Mouse (Mus musculus): ENCODE data around the gene Elmod3. TPM values are rescaled to one million over a fixed set of nuclear protein-coding genes. Genes with fewer than 3 reads are reported as not detected.
A peak's percentile ranks its signal among the peaks of the same experiment; 100 is the strongest.

Gene Elmod3
- polyA plus RNA-seq, 2 experiments = 2.9 to 4.9 TPM

GRCm38 (mm10) chr6:72615561-72616375, 17.6 kb upstream of the Elmod3 start:
- Histone ChIP-seq H3K4me1 (replicated peaks; ENCODE audit: control insufficient read depth in 2 of 2, insufficient read depth in 2 of 2, low read length in 1 of 2) (peaks cover 17 to 27% of the 10 kb centered on the region in 2 experiments), H3K9me3 (ENCODE audit: control insufficient read depth, low read length) (no peaks in the 10 kb centered on the region), H3K27ac (peak overlapping the region; percentile 20; the same call in 1 of the 2 replicates), H3K36me3 (replicated peaks; ENCODE audit: control insufficient read depth, insufficient read depth, low read depth) (peaks cover 19% of the 10 kb centered on the region), H3K4me3 (ENCODE audit: insufficient read depth in 1 of 2, low read depth in 2 of 2, low read length in 2 of 2) (peak overlapping the region; percentile 96 to 97), H3K4me2 (ENCODE audit: low read depth) (peak overlapping the region; percentile 90), H3K27me3 (ENCODE audit: control insufficient read depth, insufficient read depth, low read length) (no peaks in the 10 kb centered on the region), H3K9ac (replicated peaks) (peak overlapping the region; percentile 93)
- DNase-seq (ENCODE audit: low read depth in 3 of 3, low spot score in 3 of 3) = no peak
- 12% methylated on average over 25 of the region's 25 CpGs for WGBS (ENCODE audit: insufficient replicate concordance)
- ATAC-seq (ENCODE audit: insufficient read depth) = peak; percentile 9; the same call in 1 of the 2 replicates
- no peak for TF ChIP-seq EP300 (IDR thresholded peaks at IDR 0.05; ENCODE audit: low read depth)

GRCm38 (mm10) chr6:72615151-72615550, 16.9 kb upstream of the Elmod3 start:
- H3K9me3 ChIP-seq (ENCODE audit: control insufficient read depth, low read length) = no peaks in the 10 kb centered on the region
- 20% methylated on average over 2 of the region's 2 CpGs for WGBS (ENCODE audit: insufficient replicate concordance)
- peaks cover 22% of the 10 kb centered on the region for H3K36me3 ChIP-seq (replicated peaks; ENCODE audit: control insufficient read depth, insufficient read depth, low read depth)
- peaks cover 17 to 25% of the 10 kb centered on the region in 2 experiments for H3K4me1 ChIP-seq (replicated peaks; ENCODE audit: control insufficient read depth in 2 of 2, insufficient read depth in 2 of 2, low read length in 1 of 2)
- H3K9ac ChIP-seq (replicated peaks) = peak overlapping the region; percentile 93
- peak overlapping the region; percentile 96 to 97 for H3K4me3 ChIP-seq (ENCODE audit: insufficient read depth in 1 of 2, low read depth in 2 of 2, low read length in 2 of 2)
- DNase-seq (ENCODE audit: low read depth in 3 of 3, low spot score in 3 of 3) = no peak
- H3K4me2 ChIP-seq (ENCODE audit: low read depth) = peak overlapping the region; percentile 90
- H3K27ac ChIP-seq = no peak overlapping the region
- TF ChIP-seq CTCF (IDR thresholded peaks at IDR 0.05; ENCODE audit: low read depth) (no peak), EP300 (IDR thresholded peaks at IDR 0.05; ENCODE audit: low read depth) (no peak)
- no peak for ATAC-seq (ENCODE audit: insufficient read depth)
- no peaks in the 10 kb centered on the region for H3K27me3 ChIP-seq (ENCODE audit: control insufficient read depth, insufficient read depth, low read length)

- TF ChIP-seq CTCF (IDR thresholded peaks at IDR 0.05; ENCODE audit: low read depth) = no peak
- TF ChIP-seq EP300 (IDR thresholded peaks at IDR 0.05; ENCODE audit: low read depth) = no peak
- H3K4me2 ChIP-seq (ENCODE audit: low read depth) = no peak overlapping the region
- peaks cover 8 to 9% of the 10 kb centered on the region in 2 experiments; a peak in 3 of 4 replicates for H3K4me1 ChIP-seq (replicated peaks; ENCODE audit: control insufficient read depth in 2 of 2, insufficient read depth in 2 of 2, low read length in 1 of 2)
- ATAC-seq (ENCODE audit: insufficient read depth) = no peak
- no peak overlapping the region for H3K9ac ChIP-seq (replicated peaks)
- H3K27me3 ChIP-seq (ENCODE audit: control insufficient read depth, insufficient read depth, low read length) = no peaks in the 10 kb centered on the region
- peaks cover 40% of the 10 kb centered on the region for H3K36me3 ChIP-seq (replicated peaks; ENCODE audit: control insufficient read depth, insufficient read depth, low read depth)
- H3K27ac ChIP-seq = no peak overlapping the region
- H3K4me3 ChIP-seq (ENCODE audit: insufficient read depth in 1 of 2, low read depth in 2 of 2, low read length in 2 of 2) = no peak overlapping the region
- no peaks in the 10 kb centered on the region for H3K9me3 ChIP-seq (ENCODE audit: control insufficient read depth, low read length)
- DNase-seq (ENCODE audit: low read depth in 3 of 3, low spot score in 3 of 3) = no peak
- 70% methylated on average over 4 of the region's 4 CpGs for WGBS (ENCODE audit: insufficient replicate concordance)
Measured at GRCm38 (mm10) chr6:72610261-72610660, 12.0 kb upstream of the Elmod3 start.

- no peaks in the 10 kb centered on the region for H3K27me3 ChIP-seq (ENCODE audit: control insufficient read depth, insufficient read depth, low read length)
- TF ChIP-seq EP300 (IDR thresholded peaks at IDR 0.05; ENCODE audit: low read depth) = no peak
- TF ChIP-seq CTCF (IDR thresholded peaks at IDR 0.05; ENCODE audit: low read depth) = no peak
- DNase-seq (ENCODE audit: low read depth in 3 of 3, low spot score in 3 of 3) (no peak), ATAC-seq (ENCODE audit: insufficient read depth) (no peak)
- no peak overlapping the region for H3K9ac ChIP-seq (replicated peaks)
- WGBS (ENCODE audit: insufficient replicate concordance) = 78% methylated on average over 4 of the region's 4 CpGs
- H3K4me1 ChIP-seq (replicated peaks; ENCODE audit: control insufficient read depth in 2 of 2, insufficient read depth in 2 of 2, low read length in 1 of 2) = no peaks in the 10 kb centered on the region
- no peak overlapping the region for H3K4me2 ChIP-seq (ENCODE audit: low read depth)
- no peak overlapping the region for H3K4me3 ChIP-seq (ENCODE audit: insufficient read depth in 1 of 2, low read depth in 2 of 2, low read length in 2 of 2)
- H3K36me3 ChIP-seq (replicated peaks; ENCODE audit: control insufficient read depth, insufficient read depth, low read depth) = peaks cover 40% of the 10 kb centered on the region
- H3K9me3 ChIP-seq (ENCODE audit: control insufficient read depth, low read length) = no peaks in the 10 kb centered on the region
- H3K27ac ChIP-seq = no peak overlapping the region
Measured at GRCm38 (mm10) chr6:72608662-72609184, 10.5 kb upstream of the Elmod3 start.

- Histone ChIP-seq H3K36me3 (replicated peaks; ENCODE audit: control insufficient read depth, insufficient read depth, low read depth) (peaks cover 31% of the 10 kb centered on the region), H3K4me1 (replicated peaks; ENCODE audit: control insufficient read depth in 2 of 2, insufficient read depth in 2 of 2, low read length in 1 of 2) (no peaks in the 10 kb centered on the region), H3K27ac (no peak overlapping the region), H3K4me3 (ENCODE audit: insufficient read depth in 1 of 2, low read depth in 2 of 2, low read length in 2 of 2) (no peak overlapping the region), H3K27me3 (ENCODE audit: control insufficient read depth, insufficient read depth, low read length) (no peaks in the 10 kb centered on the region), H3K9ac (replicated peaks) (no peak overlapping the region), H3K4me2 (ENCODE audit: low read depth) (no peak overlapping the region), H3K9me3 (ENCODE audit: control insufficient read depth, low read length) (no peaks in the 10 kb centered on the region)
- 73% methylated on average over 5 of the region's 5 CpGs for WGBS (ENCODE audit: insufficient replicate concordance)
- TF ChIP-seq EP300 (IDR thresholded peaks at IDR 0.05; ENCODE audit: low read depth) = no peak
- TF ChIP-seq CTCF (IDR thresholded peaks at IDR 0.05; ENCODE audit: low read depth) = no peak
- no peak for ATAC-seq (ENCODE audit: insufficient read depth)
- no peak for DNase-seq (ENCODE audit: low read depth in 3 of 3, low spot score in 3 of 3)
Measured at GRCm38 (mm10) chr6:72607676-72608075, 9.5 kb upstream of the Elmod3 start.

Data from liver, embryonic 14.5 days (tissue).